Mouse (Mus musculus) forebrain, embryonic 15.5 days (tissue): ENCODE measurements at regions not wholly inside any gene's neighbourhood (a gene's known extent, or its start where the extent isn't known, plus 50 kb on each side); places are given as distances from the start of the nearest gene placed in this dataset.
"Not testable (repeated sequence)": the region's sequence is repeated elsewhere in the genome, so short reads cannot be mapped to it uniquely, and the experiment has no call there.

Experiments
- ATAC-seq: fragments of 200-750 bp; cut with Nextera tagmentation; replicated peaks from 2 replicates; pipeline ENCODE4 v1.8.0; 2017; ENCODE audit warnings: mild to moderate bottlenecking, moderate TSS enrichment, moderate library complexity
- H3K27ac ChIP-seq: fragments of 300-500 bp; sonication (generic); replicated peaks from 2 replicates; pipeline ENCODE4 v1.5.1; 2015; ENCODE audit warnings: mild to moderate bottlenecking, inconsistent platforms
- H3K27me3 ChIP-seq: fragments of 300-500 bp; sonication (generic); 2 replicates; pipeline ENCODE4 v1.6.1; 2015; ENCODE audit warnings: inconsistent platforms
- H3K36me3 ChIP-seq: fragments of 300-500 bp; sonication (generic); 2 replicates; pipeline ENCODE4 v1.6.1; 2015; ENCODE audit warnings: mild to moderate bottlenecking, inconsistent platforms
- H3K4me1 ChIP-seq: fragments of 300-500 bp; sonication (generic); 2 replicates; pipeline ENCODE4 v1.6.1; 2015; ENCODE audit warnings: inconsistent platforms
- H3K4me2 ChIP-seq: fragments of 300-500 bp; sonication (generic); replicated peaks from 2 replicates; pipeline ENCODE4 v1.6.1; 2015; ENCODE audit warnings: mild to moderate bottlenecking, inconsistent platforms
- H3K4me3 ChIP-seq: fragments of 300-500 bp; sonication (generic); 2 replicates; pipeline ENCODE4 v1.5.1; 2015; ENCODE audit warnings: mild to moderate bottlenecking, inconsistent platforms
- H3K9ac ChIP-seq: fragments of 300-500 bp; sonication (generic); replicated peaks from 2 replicates; pipeline ENCODE4 v1.6.1; 2015; ENCODE audit warnings: mild to moderate bottlenecking, inconsistent platforms
- H3K9me3 ChIP-seq: fragments of 300-500 bp; sonication (generic); 2 replicates; pipeline ENCODE4 v1.6.1; 2016; ENCODE audit warnings: inconsistent platforms
- WGBS: fragments of 180-500 bp; shearing (Covaris S2); methylation state at CpG from one replicate; pipeline ENCODE4 v1.1.7; 2015; ENCODE audit warnings: mixed read lengths; 5-methylcytosine and 5-hydroxymethylcytosine counted together

- Histone ChIP-seq H3K9me3 (no peaks in the 10 kb centered on the region), H3K4me2 (no peak overlapping the region), H3K9ac (no peak overlapping the region), H3K27me3 (no peaks in the 10 kb centered on the region), H3K27ac (no peak overlapping the region), H3K4me1 (no peaks in the 10 kb centered on the region), H3K36me3 (no peaks in the 10 kb centered on the region), H3K4me3 (no peak overlapping the region)
- no peak for ATAC-seq
These were observed 346.7 kb upstream of the Cdh8 start for GRCm38 (mm10) chr8:99763012-99763411.

GRCm38 (mm10) chr8:99736190-99736589 lies 319.9 kb upstream of the Cdh8 start:
- Histone ChIP-seq H3K36me3 (no peaks in the 10 kb centered on the region), H3K4me1 (no peaks in the 10 kb centered on the region), H3K4me3 (no peak overlapping the region), H3K27ac (0 out of 2 replicates have a peak overlapping the region, but pooled peaks have one; percentile 42), H3K4me2 (no peak overlapping the region), H3K27me3 (no peaks in the 10 kb centered on the region), H3K9me3 (no peaks in the 10 kb centered on the region), H3K9ac (no peak overlapping the region)
- WGBS: 77% methylated on average over 2 of the region's 2 CpGs
- ATAC-seq: no peak

DNA sequence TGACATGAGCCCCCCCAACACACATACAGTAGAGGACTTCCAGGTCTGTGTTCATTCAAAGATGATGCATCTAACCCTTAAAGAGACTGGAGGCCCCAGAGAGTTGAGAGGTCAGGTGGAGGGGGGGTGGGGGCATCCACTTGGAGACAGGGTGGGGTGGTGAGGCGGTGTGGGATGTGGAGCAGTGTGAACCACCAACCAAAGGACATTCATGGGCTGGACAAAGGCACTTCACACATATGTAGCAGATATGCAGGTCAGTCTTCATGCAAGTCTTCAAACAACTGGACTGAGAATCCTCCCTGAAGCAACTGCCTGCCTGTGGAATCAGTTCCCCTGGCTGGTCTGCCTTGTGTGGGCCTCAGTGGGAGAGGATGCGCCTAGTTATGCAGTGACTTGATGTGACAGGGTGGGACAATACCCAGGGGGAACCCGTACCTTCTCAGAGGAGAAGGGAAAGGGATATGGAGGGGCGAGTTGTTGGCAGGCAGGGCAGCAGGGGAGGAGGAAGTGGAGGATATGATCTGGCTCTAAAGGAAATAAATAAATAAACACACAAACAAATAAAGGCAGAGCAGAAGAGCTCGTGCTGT lies 308.5 kb upstream of the Cdh8 start:
- Histone ChIP-seq H3K4me2 (no peak overlapping the region), H3K27me3 (no peaks in the 10 kb centered on the region), H3K9me3 (no peaks in the 10 kb centered on the region), H3K9ac (no peak overlapping the region), H3K4me1 (no peaks in the 10 kb centered on the region), H3K4me3 (no peak overlapping the region), H3K27ac (no peak overlapping the region), H3K36me3 (no peaks in the 10 kb centered on the region)
- no peak for ATAC-seq
- 76% methylated on average over 5 of the region's 5 CpGs for WGBS

DNA sequence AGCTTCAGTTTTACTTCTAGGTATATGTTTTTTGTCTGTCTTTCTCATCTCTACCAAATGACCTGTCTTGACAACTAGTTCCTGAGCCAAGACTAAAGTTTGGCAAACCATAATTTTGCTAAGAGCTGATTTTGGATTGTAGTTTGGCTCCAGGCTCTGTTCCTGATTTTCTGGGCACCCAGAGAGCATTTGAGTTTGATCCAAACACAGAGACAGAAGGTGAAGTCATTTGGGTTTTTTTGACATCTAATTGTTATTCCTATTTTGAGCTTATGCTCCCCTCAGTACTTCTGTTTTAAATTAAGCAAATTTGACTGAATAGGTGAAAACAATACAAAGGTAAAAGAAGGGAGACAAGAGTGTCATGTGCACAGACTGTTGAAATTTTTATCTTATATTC lies 302.7 kb upstream of the Cdh8 start:
- H3K36me3 ChIP-seq: no peaks in the 10 kb centered on the region
- H3K9ac ChIP-seq: no peak overlapping the region
- no peak for ATAC-seq
- H3K4me1 ChIP-seq: no peaks in the 10 kb centered on the region
- H3K4me3 ChIP-seq: no peak overlapping the region
- H3K9me3 ChIP-seq: no peaks in the 10 kb centered on the region
- no peak overlapping the region for H3K27ac ChIP-seq
- no peak overlapping the region for H3K4me2 ChIP-seq
- no peaks in the 10 kb centered on the region for H3K27me3 ChIP-seq

DNA sequence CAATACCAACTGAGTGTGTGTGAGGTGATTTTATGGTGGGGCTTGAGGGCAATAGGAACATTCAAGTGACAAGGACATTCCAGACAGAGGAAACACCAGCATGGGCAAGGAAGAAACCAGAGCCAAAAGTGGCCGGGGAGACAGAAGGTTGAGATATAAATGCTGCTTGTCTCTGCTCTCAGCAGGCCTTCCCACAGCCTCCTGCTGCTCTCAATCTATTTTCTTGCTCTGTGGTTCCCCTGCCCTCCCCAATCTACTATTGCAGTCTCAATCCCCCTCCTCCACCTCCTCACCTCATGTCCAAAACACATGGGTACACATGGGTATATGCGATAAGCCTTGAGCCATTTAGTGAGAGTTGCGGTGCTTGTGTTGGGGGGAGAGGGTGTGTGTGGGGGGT lies 265.4 kb upstream of the Cdh8 start:
- WGBS: 61% methylated on average over 3 of the region's 3 CpGs

DNA sequence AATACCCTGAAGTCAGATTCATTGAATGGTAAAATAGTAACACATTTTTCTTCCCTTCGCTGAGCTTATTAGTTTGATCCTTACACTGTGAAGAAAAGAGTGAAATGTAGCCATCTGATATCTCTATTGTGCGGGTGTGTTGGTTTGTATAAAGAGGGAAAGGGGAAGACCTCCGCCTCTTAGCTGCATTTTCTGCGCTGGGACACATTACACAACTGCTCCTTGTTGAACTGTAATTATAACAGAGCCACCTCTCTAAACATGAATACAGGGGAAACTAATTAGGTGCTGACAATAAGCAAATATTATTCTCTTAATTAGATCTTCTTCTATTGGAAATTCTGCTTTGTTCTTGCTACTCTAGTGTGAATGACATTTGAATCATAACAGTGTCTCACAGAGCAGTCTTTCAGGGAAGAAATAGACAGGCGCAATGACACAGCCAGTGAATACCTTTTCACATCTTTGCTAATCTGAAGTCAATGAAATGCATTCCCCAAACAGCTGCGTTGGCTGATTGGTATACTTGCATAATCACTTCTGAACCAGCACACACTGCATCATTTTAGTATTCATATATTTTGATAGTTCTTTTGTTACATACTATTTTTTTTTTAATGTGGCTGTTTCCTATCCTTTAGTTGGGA lies 263.1 kb upstream of the Cdh8 start:
- H3K4me1 ChIP-seq, H3K27me3 ChIP-seq, H3K4me2 ChIP-seq, H3K4me3 ChIP-seq, H3K36me3 ChIP-seq, H3K9ac ChIP-seq, H3K9me3 ChIP-seq, H3K27ac ChIP-seq: not testable (repeated sequence)
- 7% methylated on average over 6 of the region's 6 CpGs for WGBS
- ATAC-seq: peak; percentile 84

More for the DNA sequence above, 265.4 kb upstream of the Cdh8 start:
- Histone ChIP-seq H3K9ac (no peak overlapping the region), H3K4me3 (no peak overlapping the region), H3K36me3 (no peaks in the 10 kb centered on the region), H3K9me3 (no peaks in the 10 kb centered on the region), H3K27ac (no peak overlapping the region), H3K4me2 (no peak overlapping the region), H3K4me1 (0 out of 2 replicates have a peak, but pooled peaks cover 3% of the 10 kb centered on the region), H3K27me3 (no peaks in the 10 kb centered on the region)
- ATAC-seq: no peak

DNA sequence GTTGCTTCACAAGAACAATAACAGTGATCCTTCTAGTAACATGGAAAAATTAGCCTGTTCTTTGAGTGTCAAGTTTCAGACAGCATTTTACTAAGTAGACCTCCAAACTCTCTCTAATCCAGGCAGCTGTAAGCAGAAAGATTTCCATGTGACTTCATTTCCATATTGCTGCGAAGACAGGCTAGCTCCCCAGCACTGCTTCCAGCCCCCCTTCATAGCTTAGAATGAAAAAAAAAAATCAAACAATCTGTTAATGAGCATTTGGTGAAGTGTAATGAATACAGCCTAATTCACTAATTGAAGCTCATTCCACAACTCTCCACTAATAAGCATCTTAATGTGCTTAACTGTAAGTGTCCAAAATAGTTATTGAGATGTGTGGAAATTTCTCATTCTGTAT lies 251.4 kb upstream of the Cdh8 start:
- not testable (repeated sequence) for H3K4me1 ChIP-seq, H3K27ac ChIP-seq, H3K9me3 ChIP-seq, H3K4me3 ChIP-seq, H3K27me3 ChIP-seq, H3K4me2 ChIP-seq, H3K9ac ChIP-seq, H3K36me3 ChIP-seq
- ATAC-seq: peak; percentile 89
- 3% methylated on average over 1 of the region's 1 CpGs for WGBS

DNA sequence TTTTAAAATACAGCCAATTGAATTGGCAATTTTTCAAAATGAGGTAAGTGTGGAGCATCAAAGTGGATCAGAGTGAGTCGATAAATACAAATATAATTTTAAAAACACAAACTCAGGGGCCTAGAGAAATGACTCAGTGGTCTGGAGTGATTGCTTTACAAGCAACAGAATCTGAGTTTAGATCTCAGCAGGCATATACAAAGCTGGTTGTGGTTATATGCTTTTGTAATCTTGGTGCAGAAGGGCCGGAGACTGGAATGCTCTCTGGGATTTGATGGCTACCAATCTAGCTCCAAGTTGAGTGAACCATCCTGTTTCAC lies 235.0 kb upstream of the Cdh8 start:
- 50% methylated on average over 2 of the region's 2 CpGs for WGBS
- Histone ChIP-seq H3K4me1 (no peaks in the 10 kb centered on the region), H3K9me3 (no peaks in the 10 kb centered on the region), H3K36me3 (no peaks in the 10 kb centered on the region), H3K27ac (no peak overlapping the region; the same call in 1 of the 2 replicates), H3K4me2 (no peak overlapping the region), H3K27me3 (no peaks in the 10 kb centered on the region), H3K4me3 (no peak overlapping the region), H3K9ac (no peak overlapping the region)
- no peak; the same call in 1 of the 2 replicates for ATAC-seq

DNA sequence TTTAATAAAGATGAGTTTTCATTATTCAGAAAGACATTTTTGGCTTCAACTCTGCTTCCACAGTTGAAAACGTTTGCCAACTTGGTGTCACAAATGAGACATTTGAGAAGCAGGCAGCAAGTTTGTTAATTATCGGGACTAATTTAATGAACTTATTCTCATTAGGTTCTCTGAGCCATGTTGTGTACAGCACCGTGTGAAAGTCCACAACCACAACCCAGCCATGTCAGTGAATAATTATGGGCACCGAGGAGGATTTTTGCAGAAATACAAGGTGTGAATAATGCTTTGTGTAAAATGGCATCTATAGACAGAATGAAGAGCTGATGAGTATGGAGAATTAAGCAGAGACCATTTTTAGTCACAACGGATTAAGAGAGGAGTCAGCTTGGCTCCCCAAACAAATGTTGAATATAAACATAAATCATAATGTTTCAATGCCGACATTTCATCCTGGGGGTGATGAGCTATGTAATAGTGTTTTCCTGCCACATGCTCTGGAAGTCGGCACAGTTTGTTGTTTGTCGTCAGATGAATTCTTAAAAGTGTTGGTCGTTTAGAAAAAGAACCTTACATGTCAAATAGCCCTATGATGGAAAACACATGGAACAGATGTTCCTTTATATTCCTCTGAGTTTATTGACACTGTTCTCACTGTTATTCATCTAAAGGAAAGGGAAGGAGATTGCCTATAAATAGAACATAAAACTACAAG lies 234.5 kb upstream of the Cdh8 start:
- WGBS: 38% methylated on average over 9 of the region's 9 CpGs
- Histone ChIP-seq H3K4me3 (no peak overlapping the region), H3K4me2 (no peak overlapping the region), H3K4me1 (no peaks in the 10 kb centered on the region), H3K27me3 (no peaks in the 10 kb centered on the region), H3K36me3 (no peaks in the 10 kb centered on the region), H3K9me3 (no peaks in the 10 kb centered on the region), H3K27ac (peak overlapping the region; percentile 43), H3K9ac (no peak overlapping the region)
- peak; percentile 97 for ATAC-seq

- 18% methylated on average over 3 of the region's 3 CpGs for WGBS
- Histone ChIP-seq H3K4me3 (no peak overlapping the region), H3K36me3 (no peaks in the 10 kb centered on the region), H3K4me1 (no peaks in the 10 kb centered on the region), H3K9me3 (no peaks in the 10 kb centered on the region), H3K4me2 (no peak overlapping the region), H3K27me3 (no peaks in the 10 kb centered on the region), H3K9ac (no peak overlapping the region), H3K27ac (no peak overlapping the region)
- ATAC-seq: no peak
These were observed 224.3 kb upstream of the Cdh8 start for GRCm38 (mm10) chr8:99640543-99640942.

DNA sequence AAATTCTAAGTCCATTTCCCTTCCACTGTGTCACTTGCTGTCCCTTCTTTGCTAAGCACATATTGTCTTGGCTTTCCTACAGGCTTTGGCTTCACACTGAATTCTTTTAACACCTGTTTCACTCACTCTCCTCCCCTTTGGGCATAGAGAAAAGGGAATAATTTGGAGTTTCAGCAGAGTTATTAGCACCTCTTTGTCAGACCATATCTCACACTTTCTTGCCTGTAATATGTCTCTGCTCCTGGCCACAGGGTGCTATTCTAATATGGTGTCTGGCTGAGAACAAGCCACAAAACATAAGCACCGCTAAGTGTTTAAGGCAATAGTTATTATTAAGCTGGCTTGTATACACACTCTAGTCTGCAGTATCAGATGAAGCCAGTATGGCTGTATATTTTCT lies 214.7 kb upstream of the Cdh8 start:
- not testable (repeated sequence) for H3K27me3 ChIP-seq, H3K4me3 ChIP-seq, H3K4me1 ChIP-seq, H3K36me3 ChIP-seq, H3K9ac ChIP-seq, H3K27ac ChIP-seq, H3K4me2 ChIP-seq, H3K9me3 ChIP-seq
- peak; percentile 94 for ATAC-seq
- WGBS: 54% methylated on average over 1 of the region's 1 CpGs

DNA sequence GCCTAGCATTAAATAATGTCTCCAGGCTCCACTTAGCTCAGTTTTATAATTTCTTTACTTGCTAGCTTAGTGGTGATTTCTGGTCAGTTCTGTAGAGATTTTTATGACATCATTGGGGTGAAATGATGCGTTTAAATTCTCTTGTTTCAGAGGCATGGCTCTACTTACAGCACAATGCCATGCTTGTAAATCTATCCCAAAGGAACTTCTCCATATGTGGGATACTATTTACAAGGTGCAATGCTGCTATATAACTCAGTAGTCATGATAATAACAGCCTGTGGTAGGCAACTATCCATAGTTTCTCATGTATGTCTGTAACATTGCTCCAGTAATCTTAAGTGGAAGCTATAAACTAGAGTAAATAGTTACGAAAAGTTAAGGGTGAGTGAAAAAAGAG lies 205.4 kb upstream of the Cdh8 start:
- H3K27me3 ChIP-seq: no peaks in the 10 kb centered on the region
- H3K36me3 ChIP-seq: no peaks in the 10 kb centered on the region
- WGBS: 54% methylated on average over 2 of the region's 2 CpGs
- no peak overlapping the region for H3K4me3 ChIP-seq
- H3K27ac ChIP-seq: no peak overlapping the region
- ATAC-seq: no peak
- no peak overlapping the region for H3K4me2 ChIP-seq
- H3K4me1 ChIP-seq: no peaks in the 10 kb centered on the region
- no peak overlapping the region for H3K9ac ChIP-seq
- H3K9me3 ChIP-seq: no peaks in the 10 kb centered on the region

DNA sequence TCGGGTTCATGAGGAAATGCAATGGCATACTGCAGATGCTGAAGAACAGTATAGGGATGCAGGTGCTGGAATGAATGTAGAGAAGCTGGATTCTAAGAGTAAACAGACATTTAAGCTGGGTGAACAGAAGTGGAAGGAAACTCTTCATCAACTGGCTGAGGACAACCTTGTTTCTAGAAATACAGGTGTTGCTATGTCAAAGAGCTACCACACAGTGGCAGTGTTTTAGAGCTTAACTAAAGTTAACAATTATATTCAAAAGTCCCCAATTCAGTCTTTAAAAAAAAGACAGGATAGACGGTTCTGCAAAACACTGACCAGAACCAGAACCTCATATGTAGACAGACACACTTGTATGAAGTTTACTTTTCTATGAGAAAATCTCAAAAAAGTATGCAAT lies 188.1 kb upstream of the Cdh8 start:
- not testable (repeated sequence) for H3K27ac ChIP-seq, ATAC-seq, H3K9me3 ChIP-seq, H3K4me2 ChIP-seq, H3K27me3 ChIP-seq, H3K9ac ChIP-seq, H3K36me3 ChIP-seq, H3K4me1 ChIP-seq, H3K4me3 ChIP-seq
- 52% methylated on average over 2 of the region's 2 CpGs for WGBS
